Mouse (Mus musculus): ENCODE measurements around the gene Lin7b. TPM values are rescaled to one million over a fixed set of nuclear protein-coding genes. Genes with fewer than 3 reads are reported as not detected.
"Not testable (repeated sequence)": the region's sequence is repeated elsewhere in the genome, so short reads cannot be mapped to it uniquely, and the experiment has no call there.

Gene Lin7b
- polyA plus RNA-seq, 1 experiment, result 7.9 TPM

GRCm38 (mm10) chr7:45396337-45396775 lies 26.0 kb upstream of the Lin7b start:
- 2% methylated on average over 3 of the region's 3 CpGs for WGBS
- DNase-seq (ENCODE audit: low read depth, low spot score), result not testable (repeated sequence)

- WGBS, result under 1% methylated on average over 60 of the region's 60 CpGs
- DNase-seq (ENCODE audit: low read depth, low spot score), result peak; percentile 99
Measured at GRCm38 (mm10) chr7:45395578-45396336, 25.4 kb upstream of the Lin7b start, which contains the start of gene Snrnp70. Gene Snrnp70 (minus strand): TSS chr7:45395742.

- peak; percentile 8 for DNase-seq (ENCODE audit: low read depth, low spot score)
- WGBS, result under 1% methylated on average over 19 of the region's 20 CpGs
Measured at GRCm38 (mm10) chr7:45395129-45395541, 24.8 kb upstream of the Lin7b start.

- DNase-seq (ENCODE audit: low read depth, low spot score), result no peak
- WGBS, result 97% methylated on average over 3 of the region's 3 CpGs
Measured at GRCm38 (mm10) chr7:45386077-45386476, 15.7 kb upstream of the Lin7b start.

GRCm38 (mm10) chr7:45376057-45376456 lies 5.7 kb upstream of the Lin7b start:
- DNase-seq (ENCODE audit: low read depth, low spot score), result no peak
- 86% methylated on average over 1 of the region's 1 CpGs for WGBS

GRCm38 (mm10) chr7:45374620-45375019 lies 4.2 kb upstream of the Lin7b start:
- DNase-seq (ENCODE audit: low read depth, low spot score), result no peak
- WGBS, result 84% methylated on average over 8 of the region's 8 CpGs

- DNase-seq (ENCODE audit: low read depth, low spot score), result no peak
- 68% methylated on average over 5 of the region's 5 CpGs for WGBS
Measured at GRCm38 (mm10) chr7:45372371-45372770, 2.0 kb upstream of the Lin7b start.

- DNase-seq (ENCODE audit: low read depth, low spot score), result no peak
Measured at GRCm38 (mm10) chr7:45369836-45370474, 428 bp downstream of the Lin7b start.

GRCm38 (mm10) chr7:45369022-45369745 lies 1.2 kb downstream of the Lin7b start:
- DNase-seq (ENCODE audit: low read depth, low spot score), result no peak
- 80% methylated on average over 16 of the region's 16 CpGs for WGBS

More at GRCm38 (mm10) chr7:45369836-45370474, 428 bp downstream of the Lin7b start:
- WGBS, result 6% methylated on average over 52 of the region's 52 CpGs

- WGBS, result 91% methylated on average over 15 of the region's 15 CpGs
- DNase-seq (ENCODE audit: low read depth, low spot score), result no peak
Measured at GRCm38 (mm10) chr7:45368178-45368577, 2.2 kb downstream of the Lin7b start.

- WGBS, result under 1% methylated on average over 70 of the region's 70 CpGs
- DNase-seq (ENCODE audit: low read depth, low spot score), result peak; percentile 55
Measured at GRCm38 (mm10) chr7:45367020-45367880, 3.1 kb downstream of the Lin7b start.

- 0% methylated on average over 17 of the region's 26 CpGs for WGBS
Measured at GRCm38 (mm10) chr7:45366652-45367019, 3.7 kb downstream of the Lin7b start, which contains the start of gene Ppfia3. Gene Ppfia3 (minus strand): TSS chr7:45367019.

GRCm38 (mm10) chr7:45365742-45366651 lies 4.4 kb downstream of the Lin7b start:
- WGBS, result 7% methylated on average over 35 of the region's 35 CpGs

More at GRCm38 (mm10) chr7:45366652-45367019, 3.7 kb downstream of the Lin7b start, which contains the start of gene Ppfia3:
- no peak for DNase-seq (ENCODE audit: low read depth, low spot score)

GRCm38 (mm10) chr7:45363983-45364382 lies 6.4 kb downstream of the Lin7b start:
- WGBS, result 76% methylated on average over 2 of the region's 2 CpGs

More at GRCm38 (mm10) chr7:45365742-45366651, 4.4 kb downstream of the Lin7b start:
- DNase-seq (ENCODE audit: low read depth, low spot score), result no peak

GRCm38 (mm10) chr7:45362801-45363200 lies 7.6 kb downstream of the Lin7b start:
- peak; percentile 59 for DNase-seq (ENCODE audit: low read depth, low spot score)
- 3% methylated on average over 13 of the region's 13 CpGs for WGBS

More at GRCm38 (mm10) chr7:45363983-45364382, 6.4 kb downstream of the Lin7b start:
- DNase-seq (ENCODE audit: low read depth, low spot score), result no peak

- DNase-seq (ENCODE audit: low read depth, low spot score), result peak; percentile 19
- WGBS, result 1% methylated on average over 43 of the region's 43 CpGs
Measured at GRCm38 (mm10) chr7:45361243-45361804, 9.1 kb downstream of the Lin7b start.

GRCm38 (mm10) chr7:45360404-45361125 lies 9.8 kb downstream of the Lin7b start:
- 40% methylated on average over 18 of the region's 18 CpGs for WGBS
- no peak for DNase-seq (ENCODE audit: low read depth, low spot score)
